Mouse (Mus musculus): Measurements from ENCODE around the gene Ryr2. TPM values are rescaled to one million over a fixed set of nuclear protein-coding genes. Genes with fewer than 3 reads are reported as not detected.

The Ryr2 gene
- polyA plus RNA-seq, 1 experiment from 2014 or later, result 0.43 TPM

DNA sequence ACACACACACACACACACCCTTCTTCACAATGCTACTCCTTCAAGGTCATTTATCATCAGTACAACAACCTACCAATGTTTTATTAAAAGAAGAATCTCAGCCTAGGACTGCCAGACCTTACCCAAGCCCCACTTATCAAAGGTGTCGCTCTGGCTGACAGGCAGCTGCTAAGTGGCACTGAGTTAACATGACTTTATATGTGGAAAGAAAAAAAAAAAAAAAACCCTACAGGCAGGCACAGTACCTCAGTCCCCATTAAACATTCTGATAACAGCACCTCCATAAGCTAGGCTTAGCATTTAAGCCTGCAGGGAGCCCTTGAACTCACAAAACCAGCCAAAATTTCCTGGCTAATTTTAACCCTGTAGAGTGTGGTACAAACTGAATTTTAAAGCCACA is 2.4 kb downstream of the Ryr2 start:
- Histone ChIP-seq H3K4me3 (ENCODE audit: low read depth, low read length) (no peak overlapping the region), H3K9ac (ENCODE audit: low read depth, low read length) (no peak overlapping the region), H3K9me3 (ENCODE audit: control insufficient read depth, low read length) (no peaks in the 10 kb centered on the region), H3K27me3 (replicated peaks; ENCODE audit: control insufficient read depth, insufficient read depth, low read length) (peaks cover 45% of the 10 kb centered on the region), H3K36me3 (ENCODE audit: control insufficient read depth, insufficient read depth, low read length) (no peaks in the 10 kb centered on the region), H3K4me1 (ENCODE audit: control insufficient read depth, insufficient read depth, low read length) (0 out of 2 replicates have a peak, but pooled peaks cover 3% of the 10 kb centered on the region), H3K4me2 (ENCODE audit: low read depth, low read length) (no peak overlapping the region), H3K27ac (replicated peaks; ENCODE audit: low read depth, low read length) (no peak overlapping the region)
- 37% methylated on average over 1 of the region's 1 CpGs for WGBS
- ATAC-seq (ENCODE audit: low read depth), result no peak
- no peak for DNase-seq (ENCODE audit: low spot score)

- WGBS, result 64% methylated on average over 3 of the region's 3 CpGs
- H3K4me1 ChIP-seq (ENCODE audit: control insufficient read depth, insufficient read depth, low read length), result 0 out of 2 replicates have a peak, but pooled peaks cover 3% of the 10 kb centered on the region
- no peak for ATAC-seq (ENCODE audit: low read depth)
- peaks cover 45% of the 10 kb centered on the region for H3K27me3 ChIP-seq (replicated peaks; ENCODE audit: control insufficient read depth, insufficient read depth, low read length)
- no peak overlapping the region for H3K4me3 ChIP-seq (ENCODE audit: low read depth, low read length)
- no peak overlapping the region for H3K27ac ChIP-seq (replicated peaks; ENCODE audit: low read depth, low read length)
- no peaks in the 10 kb centered on the region for H3K9me3 ChIP-seq (ENCODE audit: control insufficient read depth, low read length)
- H3K9ac ChIP-seq (ENCODE audit: low read depth, low read length), result no peak overlapping the region
- H3K36me3 ChIP-seq (ENCODE audit: control insufficient read depth, insufficient read depth, low read length), result no peaks in the 10 kb centered on the region
- DNase-seq (ENCODE audit: low spot score), result no peak
- H3K4me2 ChIP-seq (ENCODE audit: low read depth, low read length), result no peak overlapping the region
Observed at GRCm38 (mm10) chr13:12103017-12103416, 3.7 kb downstream of the Ryr2 start.

DNA sequence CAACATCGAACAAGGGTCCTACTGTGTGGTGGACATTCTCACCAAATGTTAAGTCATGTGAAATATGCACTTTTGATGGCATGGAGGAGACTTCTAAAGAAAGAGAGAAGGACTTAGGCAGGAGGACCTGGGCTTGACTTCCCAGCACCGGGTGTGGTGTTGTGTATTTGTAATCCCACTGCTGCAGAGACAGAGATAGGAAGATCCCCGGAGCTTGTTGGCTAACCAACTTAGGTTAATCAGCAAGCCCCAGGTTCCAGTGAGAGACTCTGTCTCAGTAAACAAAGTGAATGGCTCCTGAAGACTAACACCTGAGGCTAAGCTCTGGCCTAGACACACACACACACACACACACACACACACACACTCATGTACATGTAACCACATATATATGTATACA is 7.3 kb downstream of the Ryr2 start:
- no peak for DNase-seq (ENCODE audit: low spot score)
- ATAC-seq (ENCODE audit: low read depth), result no peak
- no peak overlapping the region for H3K4me2 ChIP-seq (ENCODE audit: low read depth, low read length)
- H3K36me3 ChIP-seq (ENCODE audit: control insufficient read depth, insufficient read depth, low read length), result no peaks in the 10 kb centered on the region
- no peaks in the 10 kb centered on the region for H3K9me3 ChIP-seq (ENCODE audit: control insufficient read depth, low read length)
- H3K27me3 ChIP-seq (replicated peaks; ENCODE audit: control insufficient read depth, insufficient read depth, low read length), result peaks cover 14% of the 10 kb centered on the region
- WGBS, result 80% methylated on average over 3 of the region's 3 CpGs
- H3K9ac ChIP-seq (ENCODE audit: low read depth, low read length), result no peak overlapping the region
- H3K4me3 ChIP-seq (ENCODE audit: low read depth, low read length), result no peak overlapping the region
- H3K27ac ChIP-seq (replicated peaks; ENCODE audit: low read depth, low read length), result no peak overlapping the region
- no peaks in the 10 kb centered on the region for H3K4me1 ChIP-seq (ENCODE audit: control insufficient read depth, insufficient read depth, low read length)

DNA sequence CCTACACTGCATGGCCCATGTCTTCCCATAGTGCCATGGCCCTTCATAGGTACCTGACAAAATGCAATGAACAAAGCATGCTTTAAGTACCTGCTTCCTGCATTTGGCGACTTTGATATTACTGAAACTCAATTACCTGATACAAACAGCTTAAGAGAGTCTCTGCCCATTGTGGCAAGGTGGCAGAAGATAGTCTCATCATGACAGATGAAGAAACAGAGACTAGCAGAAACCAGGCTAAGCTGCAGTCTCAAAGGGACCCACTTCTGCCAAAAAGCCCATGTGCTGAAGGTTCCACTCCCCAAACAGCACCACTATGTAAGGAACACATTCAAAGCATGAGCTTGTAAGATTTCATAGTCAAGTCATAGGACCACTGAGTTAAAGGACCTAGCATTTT is 7.8 kb downstream of the Ryr2 start:
- Histone ChIP-seq H3K9me3 (ENCODE audit: control insufficient read depth, low read length) (no peaks in the 10 kb centered on the region), H3K36me3 (ENCODE audit: control insufficient read depth, insufficient read depth, low read length) (no peaks in the 10 kb centered on the region), H3K4me3 (ENCODE audit: low read depth, low read length) (no peak overlapping the region), H3K4me1 (ENCODE audit: control insufficient read depth, insufficient read depth, low read length) (no peaks in the 10 kb centered on the region), H3K27ac (replicated peaks; ENCODE audit: low read depth, low read length) (no peak overlapping the region), H3K9ac (ENCODE audit: low read depth, low read length) (no peak overlapping the region), H3K27me3 (replicated peaks; ENCODE audit: control insufficient read depth, insufficient read depth, low read length) (peaks cover 9% of the 10 kb centered on the region), H3K4me2 (ENCODE audit: low read depth, low read length) (no peak overlapping the region)
- WGBS, result 91% methylated on average over 1 of the region's 1 CpGs
- no peak for ATAC-seq (ENCODE audit: low read depth)
- no peak for DNase-seq (ENCODE audit: low spot score)

DNA sequence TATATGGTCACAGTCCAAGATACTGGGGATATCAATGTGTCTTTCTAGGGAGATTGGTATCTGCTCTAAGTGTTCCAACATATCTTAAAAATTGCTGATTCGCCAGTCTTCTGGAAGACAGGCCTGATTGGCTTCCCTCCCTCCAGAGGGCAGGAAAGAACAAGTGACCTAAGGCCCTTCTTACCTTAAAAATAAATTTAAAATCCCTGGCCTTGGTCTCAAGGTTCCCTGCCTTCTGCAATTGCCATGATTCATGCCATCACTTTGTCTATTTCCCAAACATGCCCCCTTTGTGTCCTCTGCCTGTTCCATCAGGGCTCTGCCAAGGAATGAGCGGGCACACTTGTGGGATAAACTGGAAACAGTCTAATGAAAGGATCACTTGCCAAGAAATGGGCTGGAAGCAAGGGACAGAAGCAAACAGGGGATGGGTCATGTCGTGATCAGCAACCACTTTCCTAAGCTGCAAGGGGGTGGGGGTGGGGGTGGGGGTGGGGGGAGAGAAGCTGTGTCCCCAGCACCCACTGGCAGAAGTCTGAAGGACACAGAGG is 10.3 kb downstream of the Ryr2 start:
- H3K4me2 ChIP-seq (ENCODE audit: low read depth, low read length), result no peak overlapping the region
- no peak overlapping the region for H3K4me3 ChIP-seq (ENCODE audit: low read depth, low read length)
- no peaks in the 10 kb centered on the region for H3K9me3 ChIP-seq (ENCODE audit: control insufficient read depth, low read length)
- DNase-seq (ENCODE audit: low spot score) (no peak), ATAC-seq (ENCODE audit: low read depth) (no peak)
- no peak overlapping the region for H3K9ac ChIP-seq (ENCODE audit: low read depth, low read length)
- H3K36me3 ChIP-seq (ENCODE audit: control insufficient read depth, insufficient read depth, low read length), result no peaks in the 10 kb centered on the region
- no peak overlapping the region for H3K27ac ChIP-seq (replicated peaks; ENCODE audit: low read depth, low read length)
- WGBS, result 88% methylated on average over 3 of the region's 3 CpGs
- H3K27me3 ChIP-seq (replicated peaks; ENCODE audit: control insufficient read depth, insufficient read depth, low read length), result no peaks in the 10 kb centered on the region
- no peaks in the 10 kb centered on the region for H3K4me1 ChIP-seq (ENCODE audit: control insufficient read depth, insufficient read depth, low read length)

- DNase-seq (ENCODE audit: low spot score) (no peak), ATAC-seq (ENCODE audit: low read depth) (no peak)
- H3K36me3 ChIP-seq (ENCODE audit: control insufficient read depth, insufficient read depth, low read length), result no peaks in the 10 kb centered on the region
- 72% methylated on average over 7 of the region's 7 CpGs for WGBS
- no peak overlapping the region for H3K27ac ChIP-seq (replicated peaks; ENCODE audit: low read depth, low read length)
- H3K4me1 ChIP-seq (ENCODE audit: control insufficient read depth, insufficient read depth, low read length), result no peaks in the 10 kb centered on the region
- H3K9me3 ChIP-seq (ENCODE audit: control insufficient read depth, low read length), result no peaks in the 10 kb centered on the region
- no peak overlapping the region for H3K4me2 ChIP-seq (ENCODE audit: low read depth, low read length)
- H3K9ac ChIP-seq (ENCODE audit: low read depth, low read length), result no peak overlapping the region
- H3K27me3 ChIP-seq (replicated peaks; ENCODE audit: control insufficient read depth, insufficient read depth, low read length), result no peaks in the 10 kb centered on the region
- H3K4me3 ChIP-seq (ENCODE audit: low read depth, low read length), result no peak overlapping the region
Observed at GRCm38 (mm10) chr13:12094569-12094968, 12.2 kb downstream of the Ryr2 start.

DNA sequence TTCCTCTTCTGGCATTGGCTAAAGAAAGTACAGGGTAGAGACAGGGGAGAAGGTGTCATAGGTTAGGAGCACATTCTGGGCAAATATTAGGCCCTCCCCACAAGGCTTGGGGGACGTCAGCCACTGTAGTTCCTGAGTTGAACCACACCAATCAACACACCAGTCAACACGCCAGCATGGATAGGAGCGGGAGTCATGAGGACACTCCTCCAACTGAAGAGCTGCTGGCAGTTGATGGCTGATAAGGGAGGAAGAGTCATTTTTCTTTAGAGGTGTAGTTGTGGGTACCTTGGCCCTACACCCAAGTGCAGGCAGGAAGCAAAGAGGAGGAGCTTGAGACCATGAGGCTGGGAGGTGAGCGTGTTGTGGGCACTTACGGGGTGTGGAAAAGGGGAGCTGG is 13.6 kb downstream of the Ryr2 start:
- ATAC-seq (ENCODE audit: low read depth) (no peak), DNase-seq (ENCODE audit: low spot score) (no peak)
- Histone ChIP-seq H3K4me2 (ENCODE audit: low read depth, low read length) (no peak overlapping the region), H3K36me3 (ENCODE audit: control insufficient read depth, insufficient read depth, low read length) (no peaks in the 10 kb centered on the region), H3K27ac (replicated peaks; ENCODE audit: low read depth, low read length) (no peak overlapping the region), H3K27me3 (replicated peaks; ENCODE audit: control insufficient read depth, insufficient read depth, low read length) (no peaks in the 10 kb centered on the region), H3K9me3 (ENCODE audit: control insufficient read depth, low read length) (no peaks in the 10 kb centered on the region), H3K4me1 (ENCODE audit: control insufficient read depth, insufficient read depth, low read length) (no peaks in the 10 kb centered on the region), H3K9ac (ENCODE audit: low read depth, low read length) (no peak overlapping the region), H3K4me3 (ENCODE audit: low read depth, low read length) (no peak overlapping the region)
- 84% methylated on average over 5 of the region's 5 CpGs for WGBS

- 91% methylated on average over 11 of the region's 11 CpGs for WGBS
- no peak overlapping the region for H3K4me2 ChIP-seq (ENCODE audit: low read depth, low read length)
- no peaks in the 10 kb centered on the region for H3K4me1 ChIP-seq (ENCODE audit: control insufficient read depth, insufficient read depth, low read length)
- DNase-seq (ENCODE audit: low spot score), result no peak
- ATAC-seq (ENCODE audit: low read depth), result no peak
- no peak overlapping the region for H3K27ac ChIP-seq (replicated peaks; ENCODE audit: low read depth, low read length)
- H3K9ac ChIP-seq (ENCODE audit: low read depth, low read length), result no peak overlapping the region
- H3K9me3 ChIP-seq (ENCODE audit: control insufficient read depth, low read length), result no peaks in the 10 kb centered on the region
- H3K36me3 ChIP-seq (ENCODE audit: control insufficient read depth, insufficient read depth, low read length), result no peaks in the 10 kb centered on the region
- no peaks in the 10 kb centered on the region for H3K27me3 ChIP-seq (replicated peaks; ENCODE audit: control insufficient read depth, insufficient read depth, low read length)
- no peak overlapping the region for H3K4me3 ChIP-seq (ENCODE audit: low read depth, low read length)
Observed at GRCm38 (mm10) chr13:12092379-12093107, 14.2 kb downstream of the Ryr2 start.

GRCm38 (mm10) chr13:12084112-12084475 is 22.7 kb downstream of the Ryr2 start:
- H3K9me3 ChIP-seq (ENCODE audit: control insufficient read depth, low read length), result no peaks in the 10 kb centered on the region
- no peaks in the 10 kb centered on the region for H3K27me3 ChIP-seq (replicated peaks; ENCODE audit: control insufficient read depth, insufficient read depth, low read length)
- no peak overlapping the region for H3K27ac ChIP-seq (replicated peaks; ENCODE audit: low read depth, low read length)
- H3K4me3 ChIP-seq (ENCODE audit: low read depth, low read length), result no peak overlapping the region
- DNase-seq (ENCODE audit: low spot score) (no peak), ATAC-seq (ENCODE audit: low read depth) (no peak)
- no peak overlapping the region for H3K4me2 ChIP-seq (ENCODE audit: low read depth, low read length)
- 95% methylated on average over 2 of the region's 2 CpGs for WGBS
- H3K9ac ChIP-seq (ENCODE audit: low read depth, low read length), result no peak overlapping the region
- H3K4me1 ChIP-seq (ENCODE audit: control insufficient read depth, insufficient read depth, low read length), result no peaks in the 10 kb centered on the region
- H3K36me3 ChIP-seq (ENCODE audit: control insufficient read depth, insufficient read depth, low read length), result no peaks in the 10 kb centered on the region

All from embryonic facial prominence, embryonic 14.5 days (tissue).